In genomic region chr16:10819966-10820365, GRCm38 (mm10) we compare ENCODE assay signal across 23 mouse cellular contexts. TPM values are rescaled to one million over a fixed set of nuclear protein-coding genes. Genes with fewer than 3 reads are reported as not detected.
"Had no signal": no experiment of that assay in that cellular context is flagged by ENCODE, and none has a peak within 500 bp of the region (broad histone marks: within the 10 kb centered on the region; RNA-seq: fewer than 3 reads in every experiment).

No protein-coding gene starts in this region.

- H3K9me3 ChIP-seq: lung, embryonic 15.5 days; midbrain, embryonic 13.5 days; midbrain, embryonic 15.5 days; neural tube, embryonic 12.5 days; stomach, embryonic 15.5 days had no signal

- H3K9ac ChIP-seq: lung, embryonic 15.5 days; midbrain, embryonic 13.5 days; midbrain, embryonic 15.5 days; neural tube, embryonic 12.5 days; stomach, embryonic 15.5 days had no signal

- DNase-seq: lung, postnatal 14 days; lung, postnatal 36 days; right cerebral cortex, postnatal 14 days; thymus, adult 2 months; thymus, postnatal 25 days; thymus, postnatal 4 days had no signal

- H3K27ac ChIP-seq: lung, embryonic 15.5 days; macrophage; midbrain, embryonic 13.5 days; midbrain, embryonic 15.5 days; neural tube, embryonic 12.5 days; stomach, embryonic 15.5 days; stomach, postnatal 0 days had no signal

- H3K36me3 ChIP-seq: lung, embryonic 15.5 days; midbrain, embryonic 13.5 days; midbrain, embryonic 15.5 days; neural tube, embryonic 12.5 days; stomach, embryonic 15.5 days had no signal

- H3K4me3 ChIP-seq: lung, embryonic 15.5 days; midbrain, embryonic 13.5 days; midbrain, embryonic 15.5 days; neural tube, embryonic 12.5 days; stomach, embryonic 15.5 days had no signal

- H3K4me1 ChIP-seq: midbrain, embryonic 13.5 days; midbrain, embryonic 15.5 days; neural tube, embryonic 12.5 days had no signal

- H3K27me3 ChIP-seq: lung, embryonic 15.5 days; midbrain, embryonic 13.5 days; midbrain, embryonic 15.5 days; neural tube, embryonic 12.5 days; stomach, embryonic 15.5 days had no signal

- H3K4me2 ChIP-seq: lung, embryonic 15.5 days; midbrain, embryonic 11.5 days; midbrain, embryonic 13.5 days; midbrain, embryonic 15.5 days; neural tube, embryonic 12.5 days; stomach, embryonic 15.5 days had no signal

- ATAC-seq: lung, postnatal 0 days; midbrain, embryonic 13.5 days; midbrain, embryonic 15.5 days had no signal

RNA-seq across cellular contexts. Expression of gene Gm11172, which starts 7.3 kb away (rescaled TPM):
- total RNA-seq: megakaryocyte progenitor cell, adult 5-6 weeks; midbrain, postnatal 0 days; monocyte, adult 5-6 weeks; neutrophil, adult 5-6 weeks had no signal
- polyA plus RNA-seq: lung, embryonic 15.5 days; lung, postnatal 0 days; macrophage; midbrain, embryonic 11.5 days; midbrain, embryonic 13.5 days; midbrain, embryonic 15.5 days; midbrain, postnatal 0 days; neural tube, embryonic 12.5 days; neural tube, embryonic 14.5 days; spleen, adult 2 months; stomach, embryonic 15.5 days; stomach, postnatal 0 days; testis, adult 2 months; thymus, adult 2 months; urinary bladder, adult 2 months had no signal

RNA-seq across cellular contexts. Expression of gene Prm1, which starts 14.3 kb away (rescaled TPM):
- total RNA-seq: megakaryocyte progenitor cell, adult 5-6 weeks; midbrain, postnatal 0 days; neutrophil, adult 5-6 weeks had no signal
- polyA plus RNA-seq: lung, postnatal 0 days; macrophage; midbrain, embryonic 11.5 days; midbrain, embryonic 13.5 days; midbrain, postnatal 0 days; neural tube, embryonic 12.5 days; neural tube, embryonic 14.5 days; stomach, embryonic 15.5 days; urinary bladder, adult 2 months had no signal

RNA-seq across cellular contexts. Expression of gene Rmi2, which starts 14.9 kb away (rescaled TPM):
- total RNA-seq: monocyte, adult 5-6 weeks had no signal

RNA-seq across cellular contexts. Expression of gene Prm2, which starts 24.0 kb away (rescaled TPM):
- total RNA-seq: megakaryocyte progenitor cell, adult 5-6 weeks; midbrain, postnatal 0 days; neutrophil, adult 5-6 weeks had no signal
- polyA plus RNA-seq: lung, embryonic 15.5 days; lung, postnatal 0 days; macrophage; midbrain, embryonic 11.5 days; midbrain, embryonic 13.5 days; midbrain, embryonic 15.5 days; midbrain, postnatal 0 days; neural tube, embryonic 12.5 days; neural tube, embryonic 14.5 days; spleen, adult 2 months; stomach, embryonic 15.5 days; stomach, postnatal 0 days; urinary bladder, adult 2 months had no signal

RNA-seq across cellular contexts. Expression of gene Prm3, which starts 29.3 kb away (rescaled TPM):
- total RNA-seq: megakaryocyte progenitor cell, adult 5-6 weeks; midbrain, postnatal 0 days; monocyte, adult 5-6 weeks; neutrophil, adult 5-6 weeks had no signal
- polyA plus RNA-seq: lung, embryonic 15.5 days; lung, postnatal 0 days; macrophage; midbrain, embryonic 11.5 days; midbrain, embryonic 13.5 days; midbrain, embryonic 15.5 days; midbrain, postnatal 0 days; neural tube, embryonic 12.5 days; neural tube, embryonic 14.5 days; spleen, adult 2 months; stomach, embryonic 15.5 days; stomach, postnatal 0 days; thymus, adult 2 months; urinary bladder, adult 2 months had no signal
